Mouse (Mus musculus) ES-E14 (cell line): ENCODE results near the gene Gm11096.

ENCODE experiments used
- HCFC1 ChIP-seq: IDR thresholded peaks from 2 replicates; pipeline ENCODE4 v1.6.1; 2012; ENCODE audit warnings: low read length, inconsistent platforms, borderline replicate concordance; ENCODE audit not compliant: insufficient read depth
- ZC3H11A ChIP-seq: IDR thresholded peaks from 2 replicates; pipeline ENCODE4 v1.6.1; 2012; ENCODE audit warnings: low read depth, mild to moderate bottlenecking, inconsistent platforms, low read length, borderline replicate concordance
- ZNF384 ChIP-seq: IDR thresholded peaks from 2 replicates; pipeline ENCODE4 v1.6.1; 2012; ENCODE audit warnings: low read depth, low read length, inconsistent platforms

DNA sequence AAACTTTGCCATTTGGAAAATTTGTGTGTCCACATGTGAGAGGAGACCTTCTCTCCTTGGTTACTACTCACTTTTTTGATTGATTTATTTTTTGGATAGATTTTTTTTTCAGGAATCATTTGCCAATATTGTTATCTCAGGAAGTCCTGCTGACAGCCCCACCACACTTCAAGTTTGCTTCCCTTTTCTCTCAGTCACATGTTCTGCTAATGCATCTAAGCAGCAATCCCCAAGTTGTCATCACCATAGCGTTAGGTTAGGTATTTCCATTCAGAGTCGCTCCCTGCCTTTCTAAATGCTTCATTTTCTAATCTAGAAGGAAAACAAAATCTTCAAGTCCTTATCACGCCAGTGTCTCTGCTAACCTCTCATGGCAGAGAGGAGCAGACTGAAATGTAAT lies 17.8 kb downstream of the Gm11096 start:
- no peak for TF ChIP-seq ZC3H11A
- TF ChIP-seq HCFC1: no peak
- TF ChIP-seq ZNF384: no peak
